Mouse (Mus musculus) embryonic facial prominence, embryonic 14.5 days (tissue): Measurements from ENCODE around the gene Lipk. TPM values are rescaled to one million over a fixed set of nuclear protein-coding genes. Genes with fewer than 3 reads are reported as not detected.

Experiments used
- ATAC-seq: fragments of 200-750 bp; cut with Nextera tagmentation; 2 replicates; pipeline ENCODE4 v1.8.0; 2017; ENCODE audit warnings: low read depth, moderate number of reproducible peaks, moderate TSS enrichment
- DNase-seq: peaks from one replicate; pipeline ENCODE4 v3.0.0-alpha.2; 2015; ENCODE audit warnings: low spot score
- H3K27ac ChIP-seq: fragments of 300-500 bp; sonication (generic); replicated peaks from 2 replicates; pipeline ENCODE4 v1.5.1; 2014; ENCODE audit warnings: low read depth, mild to moderate bottlenecking, low read length, moderate library complexity
- H3K27me3 ChIP-seq: fragments of 300-500 bp; sonication (generic); replicated peaks from 2 replicates; pipeline ENCODE4 v1.6.1; 2014; ENCODE audit warnings: low read length; ENCODE audit not compliant: control insufficient read depth, insufficient read depth
- H3K36me3 ChIP-seq: fragments of 300-500 bp; sonication (generic); 2 replicates; pipeline ENCODE4 v1.6.1; 2014; ENCODE audit warnings: low read length, mixed read lengths; ENCODE audit not compliant: control insufficient read depth, insufficient read depth
- H3K4me1 ChIP-seq: fragments of 300-500 bp; sonication (generic); 2 replicates; pipeline ENCODE4 v1.6.1; 2014; ENCODE audit warnings: antibody characterized with exemption, low read length; ENCODE audit not compliant: control insufficient read depth, insufficient read depth
- H3K4me2 ChIP-seq: fragments of 300-500 bp; sonication (generic); 2 replicates; pipeline ENCODE4 v1.6.1; 2014; ENCODE audit warnings: low read depth, mild to moderate bottlenecking, low read length, moderate library complexity, mixed read lengths
- H3K4me3 ChIP-seq: fragments of 300-500 bp; sonication (generic); 2 replicates; pipeline ENCODE4 v1.5.1; 2014; ENCODE audit warnings: low read depth, mild to moderate bottlenecking, low read length
- H3K9ac ChIP-seq: fragments of 300-500 bp; sonication (generic); 2 replicates; pipeline ENCODE4 v1.6.1; 2014; ENCODE audit warnings: low read depth, mild to moderate bottlenecking, low read length, moderate library complexity, mixed read lengths
- H3K9me3 ChIP-seq: fragments of 300-500 bp; sonication (generic); 2 replicates; pipeline ENCODE4 v1.6.1; 2016; ENCODE audit warnings: low read length; ENCODE audit not compliant: control insufficient read depth
- WGBS: fragments of 180-500 bp; shearing (Covaris S2); extraction: QIAGEN DNeasy Blood & Tissue Kit; methylation state at CpG from one replicate; pipeline ENCODE4 v1.1.7; 2014; 5-methylcytosine and 5-hydroxymethylcytosine counted together
- polyA plus RNA-seq: library from polyadenylated mRNA; unstranded; fragments of >200 nt; fragmentation: Nextera tagmentation; extraction: Ambion mirVana; gene quantifications from 2 replicates; pipeline ENCODE4 v1.2.1, GENCODE M21; 2014

Lipk gene
- polyA plus RNA-seq, 1 experiment from 2014 or later, result 0.51 TPM

- Histone ChIP-seq H3K9ac (no peak overlapping the region), H3K4me3 (no peak overlapping the region), H3K9me3 (no peaks in the 10 kb centered on the region), H3K4me2 (no peak overlapping the region), H3K27me3 (no peaks in the 10 kb centered on the region), H3K36me3 (no peaks in the 10 kb centered on the region), H3K27ac (no peak overlapping the region), H3K4me1 (no peaks in the 10 kb centered on the region)
- 98% methylated on average over 3 of the region's 3 CpGs for WGBS
- DNase-seq, result no peak
- no peak for ATAC-seq
Observed at GRCm38 (mm10) chr19:34049371-34050039, 41.4 kb downstream of the Lipk start.

DNA sequence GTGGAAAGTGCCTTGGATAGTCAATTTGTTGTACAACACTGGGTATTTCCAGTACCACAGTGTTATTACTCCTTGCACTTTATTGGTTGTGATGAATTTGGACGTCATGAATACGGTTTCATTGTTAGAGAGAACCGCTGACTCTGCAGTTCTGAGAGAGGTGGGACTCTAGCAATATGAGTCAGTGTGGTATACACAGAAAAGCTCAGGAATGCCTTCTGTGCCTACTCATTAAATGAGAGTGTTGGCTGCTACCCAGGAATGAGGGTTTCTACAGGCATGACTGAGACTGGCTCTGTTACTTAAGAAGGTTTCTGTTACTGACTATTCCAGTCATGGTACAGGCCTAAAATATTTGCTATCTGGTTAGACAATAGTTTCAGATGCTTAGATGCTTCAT lies 43.4 kb downstream of the Lipk start:
- Histone ChIP-seq H3K9ac (no peak overlapping the region), H3K27me3 (no peaks in the 10 kb centered on the region), H3K9me3 (no peaks in the 10 kb centered on the region), H3K4me1 (no peaks in the 10 kb centered on the region), H3K36me3 (no peaks in the 10 kb centered on the region), H3K27ac (no peak overlapping the region), H3K4me3 (no peak overlapping the region), H3K4me2 (no peak overlapping the region)
- 67% methylated on average over 3 of the region's 3 CpGs for WGBS
- peak; percentile 80 for DNase-seq
- peak; percentile 67; the same call in 1 of the 2 replicates for ATAC-seq

GRCm38 (mm10) chr19:34063547-34063946 lies 55.5 kb downstream of the Lipk start:
- 50% methylated on average over 1 of the region's 1 CpGs for WGBS
- no peaks in the 10 kb centered on the region for H3K36me3 ChIP-seq
- H3K9ac ChIP-seq, result no peak overlapping the region
- ATAC-seq (no peak), DNase-seq (no peak)
- no peaks in the 10 kb centered on the region for H3K27me3 ChIP-seq
- H3K4me2 ChIP-seq, result no peak overlapping the region
- no peak overlapping the region for H3K27ac ChIP-seq
- no peaks in the 10 kb centered on the region for H3K4me1 ChIP-seq
- no peak overlapping the region for H3K4me3 ChIP-seq
- no peaks in the 10 kb centered on the region for H3K9me3 ChIP-seq

DNA sequence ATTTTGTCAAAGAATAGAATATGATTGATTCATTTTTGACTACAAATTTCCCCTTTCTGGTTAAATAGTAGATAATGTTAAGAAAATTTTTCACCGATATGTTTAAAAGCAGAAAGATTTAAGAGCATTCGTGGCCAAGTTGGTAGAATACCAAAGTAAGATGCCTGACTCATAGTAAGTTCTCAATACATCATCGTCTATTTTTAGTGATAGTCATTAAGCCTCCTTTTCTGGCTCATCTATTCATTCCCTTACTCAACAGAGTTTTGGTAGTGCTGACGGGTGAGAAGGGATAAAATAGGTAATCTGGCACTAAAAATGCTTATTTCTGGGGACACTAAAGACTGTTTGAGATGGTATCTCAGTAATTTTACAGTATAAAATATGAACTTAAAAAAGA lies 56.0 kb downstream of the Lipk start:
- Histone ChIP-seq H3K27ac (no peak overlapping the region), H3K36me3 (no peaks in the 10 kb centered on the region), H3K4me2 (no peak overlapping the region), H3K4me3 (no peak overlapping the region), H3K9me3 (no peaks in the 10 kb centered on the region), H3K9ac (no peak overlapping the region), H3K4me1 (no peaks in the 10 kb centered on the region), H3K27me3 (no peaks in the 10 kb centered on the region)
- ATAC-seq, result no peak
- WGBS, result 85% methylated on average over 4 of the region's 4 CpGs
- DNase-seq, result no peak

DNA sequence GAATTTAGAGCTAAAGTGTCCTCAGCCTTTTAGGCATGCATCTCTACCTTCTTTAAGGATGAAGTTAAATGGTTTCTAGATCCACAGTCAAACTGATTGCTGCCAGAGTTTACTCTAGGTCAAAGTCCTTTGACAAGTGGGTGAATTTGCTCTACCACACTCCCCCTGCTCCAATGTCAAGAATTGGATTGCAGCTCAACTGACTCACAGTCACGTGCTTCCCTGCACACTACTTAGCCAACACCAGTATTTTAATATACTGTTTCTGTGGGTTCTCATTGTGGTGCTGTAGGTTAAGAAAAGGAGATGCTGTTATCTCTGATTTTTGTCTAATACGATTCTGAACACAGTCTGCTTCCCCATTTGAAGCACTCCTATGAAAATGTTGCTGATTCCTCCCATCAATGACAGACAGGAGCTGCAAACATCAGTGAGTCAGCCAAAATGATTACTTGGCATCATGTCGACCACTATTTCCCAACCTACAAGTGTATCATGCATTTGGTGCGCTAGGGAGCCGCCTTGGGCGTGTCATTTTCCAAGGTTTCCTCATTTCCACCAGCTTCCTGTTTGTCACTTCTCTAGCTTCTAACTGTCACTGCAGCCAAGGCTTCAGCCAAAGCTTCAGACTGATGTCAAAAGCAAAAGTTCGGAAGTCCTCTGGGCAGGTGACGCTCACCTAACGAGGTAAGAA lies 58.8 kb downstream of the Lipk start, which contains the start of gene Lipn:
TSS of gene Lipn (plus strand) at position 580 of the 694 bp plus-strand sequence.
- ATAC-seq, result no peak
- WGBS, result 87% methylated on average over 9 of the region's 9 CpGs
- Histone ChIP-seq H3K4me2 (no peak within 1 kb of the TSS), H3K27ac (no peak within 1 kb of the TSS), H3K27me3 (no peaks in the 10 kb centered on the region), H3K36me3 (no peaks in the 10 kb centered on the region), H3K4me1 (no peaks in the 10 kb centered on the region), H3K9me3 (no peaks in the 10 kb centered on the region), H3K4me3 (no peak within 1 kb of the TSS), H3K9ac (no peak within 1 kb of the TSS)
- DNase-seq, result no peak

DNA sequence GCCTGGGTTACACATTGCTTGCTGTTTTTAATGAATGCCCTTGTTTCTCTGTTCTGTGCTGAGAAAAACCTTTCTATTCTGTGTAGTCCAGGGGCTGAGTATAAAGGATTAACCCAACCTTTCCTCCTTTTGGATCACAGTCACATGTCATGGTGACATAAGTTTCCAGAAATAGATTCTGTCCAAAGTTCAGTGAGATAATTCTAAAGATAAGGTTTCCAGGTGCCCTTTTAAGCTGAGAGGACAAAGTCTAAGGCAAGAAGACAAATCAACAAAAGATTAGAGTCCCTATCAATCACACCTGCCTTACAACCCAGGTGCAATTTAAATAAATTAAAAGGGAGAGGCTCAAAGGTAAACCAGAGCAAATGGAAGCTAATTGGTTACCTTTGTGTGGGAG lies 66.1 kb downstream of the Lipk start:
- Histone ChIP-seq H3K4me2 (no peak overlapping the region), H3K27ac (no peak overlapping the region), H3K36me3 (no peaks in the 10 kb centered on the region), H3K4me1 (no peaks in the 10 kb centered on the region), H3K9me3 (no peaks in the 10 kb centered on the region), H3K27me3 (no peaks in the 10 kb centered on the region), H3K4me3 (no peak overlapping the region), H3K9ac (no peak overlapping the region)
- ATAC-seq (no peak), DNase-seq (no peak)

- DNase-seq, result no peak
- WGBS, result 72% methylated on average over 2 of the region's 2 CpGs
- Histone ChIP-seq H3K27me3 (no peaks in the 10 kb centered on the region), H3K9ac (no peak overlapping the region), H3K4me2 (no peak overlapping the region), H3K4me3 (no peak overlapping the region), H3K27ac (no peak overlapping the region), H3K36me3 (no peaks in the 10 kb centered on the region), H3K4me1 (no peaks in the 10 kb centered on the region), H3K9me3 (no peaks in the 10 kb centered on the region)
- no peak for ATAC-seq
Observed at GRCm38 (mm10) chr19:34078130-34078529, 70.0 kb downstream of the Lipk start.

DNA sequence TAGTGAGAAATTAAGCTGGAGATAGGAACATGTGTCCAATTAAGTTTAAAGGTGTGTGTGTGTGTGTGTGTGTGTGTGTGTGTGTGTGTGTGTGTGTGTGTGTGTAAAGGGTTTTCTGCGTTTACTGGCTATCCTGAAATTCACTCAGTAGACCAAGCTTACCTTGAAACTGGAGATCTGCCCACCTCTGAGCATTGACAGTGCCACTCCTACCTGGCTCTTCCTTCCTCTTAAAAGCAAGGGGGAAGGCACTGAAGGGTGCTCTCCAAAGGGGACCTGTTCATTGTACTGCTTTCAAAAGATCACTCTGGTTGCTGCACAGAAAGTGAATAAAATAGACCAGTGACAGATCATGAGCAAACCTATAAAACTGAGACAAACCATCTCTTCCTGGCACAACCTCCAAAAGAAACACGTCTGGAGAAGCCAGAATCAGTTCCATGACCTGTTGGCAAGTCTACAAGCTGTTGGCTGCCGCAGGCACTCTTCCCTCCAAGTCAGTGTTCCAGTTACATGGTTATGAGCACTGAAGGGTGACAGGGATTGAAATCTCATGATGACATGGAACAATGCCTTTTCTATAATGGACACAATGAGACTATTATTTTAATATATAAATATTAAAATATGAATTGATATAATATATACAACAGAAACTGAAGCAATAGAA lies 81.1 kb downstream of the Lipk start:
- DNase-seq (no peak), ATAC-seq (no peak)
- 64% methylated on average over 3 of the region's 3 CpGs for WGBS
- H3K9ac ChIP-seq, result no peak overlapping the region
- no peaks in the 10 kb centered on the region for H3K9me3 ChIP-seq
- H3K4me2 ChIP-seq, result no peak overlapping the region
- no peaks in the 10 kb centered on the region for H3K4me1 ChIP-seq
- H3K36me3 ChIP-seq, result no peaks in the 10 kb centered on the region
- no peak overlapping the region for H3K27ac ChIP-seq
- no peaks in the 10 kb centered on the region for H3K27me3 ChIP-seq
- H3K4me3 ChIP-seq, result no peak overlapping the region
